Mouse (Mus musculus) intestine, postnatal 0 days (tissue): Measurements from ENCODE around the gene Slc29a2. TPM values are rescaled to one million over a fixed set of nuclear protein-coding genes. Genes with fewer than 3 reads are reported as not detected.
A peak's percentile ranks its signal among the peaks of the same experiment; 100 is the strongest.

Experiments used
- ATAC-seq: fragments of 200-750 bp; cut with Nextera tagmentation; 2 replicates; pipeline ENCODE4 v1.8.0; 2017; ENCODE audit warnings: mild to moderate bottlenecking, moderate TSS enrichment, moderate library complexity
- H3K27ac ChIP-seq: fragments of 300-500 bp; sonication (generic); 2 replicates; pipeline ENCODE4 v1.5.1; 2014; ENCODE audit warnings: mild to moderate bottlenecking, low read depth, low read length, moderate library complexity
- H3K27me3 ChIP-seq: fragments of 300-500 bp; sonication (generic); replicated peaks from 2 replicates; pipeline ENCODE4 v1.6.1; 2014; ENCODE audit warnings: low read length, mixed read lengths; ENCODE audit not compliant: control insufficient read depth, insufficient read depth
- H3K36me3 ChIP-seq: fragments of 300-500 bp; sonication (generic); 2 replicates; pipeline ENCODE4 v1.6.1; 2014; ENCODE audit warnings: mild to moderate bottlenecking, moderate library complexity; ENCODE audit not compliant: control insufficient read depth, insufficient read depth
- H3K4me1 ChIP-seq: fragments of 300-500 bp; sonication (generic); replicated peaks from 2 replicates; pipeline ENCODE4 v1.6.1; 2014; ENCODE audit warnings: antibody characterized with exemption, low read length, mixed read lengths; ENCODE audit not compliant: control insufficient read depth, insufficient read depth
- H3K4me2 ChIP-seq: fragments of 300-500 bp; sonication (generic); replicated peaks from 2 replicates; pipeline ENCODE4 v1.6.1; 2014; ENCODE audit warnings: low read depth, mild to moderate bottlenecking, moderate library complexity
- H3K4me3 ChIP-seq: fragments of 300-500 bp; sonication (generic); 2 replicates; pipeline ENCODE4 v1.5.1; 2014; ENCODE audit warnings: low read depth, low read length
- H3K9ac ChIP-seq: fragments of 300-500 bp; sonication (generic); 2 replicates; pipeline ENCODE4 v1.6.1; 2014; ENCODE audit warnings: mild to moderate bottlenecking, low read depth, low read length
- H3K9me3 ChIP-seq: fragments of 300-500 bp; sonication (generic); 2 replicates; pipeline ENCODE4 v1.6.1; 2016; ENCODE audit warnings: mixed run types; ENCODE audit not compliant: control insufficient read depth
- CTCF ChIP-seq: sonication (generic); IDR thresholded peaks from 2 replicates; pipeline ENCODE4 v1.5.1; 2016; ENCODE audit warnings: low read depth, mild to moderate bottlenecking, control low read depth, antibody characterized with exemption, moderate library complexity
- WGBS: fragments of 180-500 bp; shearing (Covaris S2); extraction: QIAGEN DNeasy Blood & Tissue Kit; methylation state at CpG from one replicate; pipeline ENCODE4 v1.1.7; 2014; 5-methylcytosine and 5-hydroxymethylcytosine counted together
- polyA plus RNA-seq: library from polyadenylated mRNA; unstranded; fragments of >200 nt; fragmentation: Nextera tagmentation; extraction: Ambion mirVana; gene quantifications from 2 replicates; pipeline ENCODE4 v1.2.1, GENCODE M21; 2015

Gene Slc29a2
- polyA plus RNA-seq, 1 experiment from 2014 or later = 1.3 TPM

DNA sequence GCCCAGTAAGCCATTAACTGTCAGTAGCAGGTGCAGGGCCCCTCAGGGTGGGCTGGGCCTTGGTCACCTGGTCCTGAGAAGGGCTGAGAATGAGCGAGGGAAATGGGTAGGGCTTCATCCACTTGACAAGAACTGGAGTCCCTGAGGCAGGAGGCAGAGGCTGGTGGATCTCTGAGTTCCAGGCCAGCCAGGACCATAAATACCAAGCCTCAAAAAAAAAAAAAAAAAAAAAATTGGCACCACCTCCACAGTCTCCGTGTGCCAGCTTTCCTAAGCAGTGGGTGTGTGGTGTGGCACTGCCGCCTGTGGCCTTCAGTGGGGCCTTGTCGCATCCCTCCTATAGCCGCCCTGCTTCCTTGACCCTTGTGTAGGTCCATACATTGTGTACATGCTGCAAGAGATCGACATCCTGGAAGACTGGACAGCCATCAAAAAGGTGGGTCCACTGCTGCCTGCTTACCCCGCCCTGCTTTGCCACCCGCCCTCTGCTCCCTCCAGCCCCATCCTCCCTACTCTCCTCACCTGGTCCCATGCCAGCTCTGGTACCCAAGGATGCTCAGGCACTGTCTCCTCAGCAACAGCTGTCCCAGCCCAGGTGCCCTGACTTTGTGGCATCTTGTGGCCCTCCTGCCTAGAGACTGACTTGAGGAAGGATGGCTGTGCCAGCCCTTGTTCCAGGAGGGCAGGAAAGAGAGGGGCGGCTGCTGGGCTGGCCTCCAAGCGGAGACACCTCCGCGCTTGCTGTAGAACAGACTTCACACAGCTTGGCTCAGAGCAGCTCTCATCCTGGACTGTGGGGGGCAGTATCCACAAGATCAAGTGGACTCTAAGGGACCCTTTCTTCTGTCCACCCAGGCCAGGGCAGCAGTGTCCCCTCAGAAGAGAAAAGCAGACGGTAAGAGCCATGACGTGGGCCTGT, 24.7 kb downstream of the Slc29a2 start:
- Histone ChIP-seq H3K4me3 (no peak overlapping the region), H3K9me3 (no peaks in the 10 kb centered on the region), H3K4me2 (no peak overlapping the region), H3K9ac (no peak overlapping the region), H3K27ac (no peak overlapping the region), H3K4me1 (no peaks in the 10 kb centered on the region), H3K36me3 (peaks cover 30% of the 10 kb centered on the region), H3K27me3 (no peaks in the 10 kb centered on the region)
- TF ChIP-seq CTCF = no peak
- no peak for ATAC-seq
- WGBS = 81% methylated on average over 13 of the region's 14 CpGs

DNA sequence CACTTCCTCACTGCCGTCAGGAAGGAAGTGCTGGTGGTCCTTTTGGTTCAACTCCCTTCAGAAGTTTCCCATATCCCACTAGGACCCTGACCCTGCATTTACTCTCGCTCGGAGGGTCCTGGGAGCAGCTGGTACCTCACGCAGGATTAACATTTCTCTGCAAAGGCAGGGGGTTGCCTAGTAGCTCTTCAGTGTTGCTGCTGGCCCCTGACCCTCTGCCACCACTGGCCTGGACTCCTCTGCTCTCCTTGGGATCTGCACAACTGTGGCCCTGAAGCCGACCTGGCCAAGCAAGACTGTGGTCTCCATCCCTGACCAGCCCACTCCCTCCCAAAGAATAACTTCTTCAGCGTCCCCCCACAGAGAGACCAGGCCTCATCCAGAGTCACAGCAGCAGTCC, 25.7 kb downstream of the Slc29a2 start:
- 87% methylated on average over 6 of the region's 6 CpGs for WGBS
- TF ChIP-seq CTCF = no peak
- Histone ChIP-seq H3K9ac (no peak overlapping the region), H3K4me1 (no peaks in the 10 kb centered on the region), H3K27ac (no peak overlapping the region), H3K36me3 (peaks cover 30% of the 10 kb centered on the region), H3K27me3 (no peaks in the 10 kb centered on the region), H3K9me3 (no peaks in the 10 kb centered on the region), H3K4me2 (no peak overlapping the region), H3K4me3 (no peak overlapping the region)
- ATAC-seq = no peak

- Histone ChIP-seq H3K27ac (no peak within 1 kb of the TSS), H3K9me3 (no peaks in the 10 kb centered on the region), H3K4me3 (peak within 1 kb of the TSS; percentile 34), H3K36me3 (peaks cover 30% of the 10 kb centered on the region), H3K4me2 (peak within 1 kb of the TSS; percentile 60), H3K4me1 (no peaks in the 10 kb centered on the region), H3K27me3 (no peaks in the 10 kb centered on the region), H3K9ac (no peak within 1 kb of the TSS; the same call in 1 of the 2 replicates)
- TF ChIP-seq CTCF = peak; percentile 72
- 21% methylated on average over 13 of the region's 14 CpGs for WGBS
- ATAC-seq = peak; percentile 76
Observed at GRCm38 (mm10) chr19:5050047-5050905, 26.6 kb downstream of the Slc29a2 start, which contains the start of gene Rin1. Gene Rin1 (plus strand): TSS chr19:5050481.

DNA sequence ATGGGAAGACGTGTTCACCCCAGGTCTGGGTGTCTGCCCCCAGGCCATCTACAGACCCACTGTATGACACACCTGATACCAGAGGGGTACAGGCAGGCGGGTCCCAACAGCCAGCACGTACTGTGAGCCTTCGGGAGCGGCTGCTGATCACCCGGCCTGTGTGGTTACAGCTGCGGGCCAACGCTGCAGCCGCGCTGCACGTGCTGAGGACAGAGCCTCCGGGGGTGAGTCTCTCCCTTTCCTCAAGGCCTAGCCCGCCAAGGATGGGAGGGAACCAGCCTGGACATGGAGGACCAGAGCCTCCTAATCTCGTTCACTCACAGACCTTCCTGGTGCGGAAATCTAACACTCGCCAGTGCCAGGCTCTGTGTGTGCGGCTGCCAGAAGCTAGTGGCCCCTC, 27.4 kb downstream of the Slc29a2 start:
- no peaks in the 10 kb centered on the region for H3K4me1 ChIP-seq
- H3K36me3 ChIP-seq = peaks cover 30% of the 10 kb centered on the region
- peak overlapping the region; percentile 60 for H3K4me2 ChIP-seq
- WGBS = 7% methylated on average over 17 of the region's 17 CpGs
- H3K9me3 ChIP-seq = no peaks in the 10 kb centered on the region
- no peak for TF ChIP-seq CTCF
- peak overlapping the region; percentile 34 for H3K4me3 ChIP-seq
- no peak overlapping the region for H3K27ac ChIP-seq
- no peaks in the 10 kb centered on the region for H3K27me3 ChIP-seq
- H3K9ac ChIP-seq = no peak overlapping the region; the same call in 1 of the 2 replicates
- no peak for ATAC-seq

DNA sequence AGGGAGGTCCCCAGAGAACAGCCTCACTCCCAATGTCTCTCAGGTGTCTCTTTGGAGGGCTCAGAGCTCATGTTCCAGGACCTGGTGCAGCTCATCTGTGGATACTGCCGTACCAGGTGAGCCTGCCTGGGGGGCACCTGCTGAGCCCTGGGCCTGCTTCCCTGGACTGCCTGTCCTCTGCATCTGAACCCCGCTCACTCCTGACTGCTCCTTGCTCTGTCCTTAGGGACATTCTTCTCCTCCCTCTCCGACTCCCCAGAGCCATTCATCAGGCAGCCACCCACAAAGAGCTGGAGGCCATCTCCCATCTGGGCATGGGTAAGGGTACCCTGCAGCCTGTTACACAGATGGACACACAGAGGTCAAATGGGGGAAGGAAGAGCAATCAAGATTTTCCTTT, 27.9 kb downstream of the Slc29a2 start:
- Histone ChIP-seq H3K27ac (no peak overlapping the region), H3K4me2 (peak overlapping the region; percentile 60), H3K4me3 (0 out of 2 replicates have a peak overlapping the region, but pooled peaks have one; percentile 34), H3K9me3 (no peaks in the 10 kb centered on the region), H3K4me1 (no peaks in the 10 kb centered on the region), H3K27me3 (no peaks in the 10 kb centered on the region), H3K36me3 (peaks cover 27% of the 10 kb centered on the region), H3K9ac (no peak overlapping the region)
- 67% methylated on average over 3 of the region's 3 CpGs for WGBS
- ATAC-seq = no peak
- no peak for TF ChIP-seq CTCF
